Mouse (Mus musculus): Measurements from ENCODE around the gene Thbs3.
A peak's percentile ranks its signal among the peaks of the same experiment; 100 is the strongest.

The Thbs3 gene

GRCm38 (mm10) chr3:89250435-89251040 is 35.6 kb downstream of the Thbs3 start:
- DNase-seq (ENCODE audit: low spot score in 2 of 2): peak; percentile 52 to 63

- DNase-seq (ENCODE audit: low spot score in 2 of 2): no peak
Observed at GRCm38 (mm10) chr3:89251365-89251895, 36.5 kb downstream of the Thbs3 start.

- no peak for DNase-seq (ENCODE audit: low spot score in 2 of 2)
Observed at GRCm38 (mm10) chr3:89254994-89255393, 40.0 kb downstream of the Thbs3 start.

GRCm38 (mm10) chr3:89256177-89256576 is 41.2 kb downstream of the Thbs3 start:
- DNase-seq (ENCODE audit: low spot score in 2 of 2): no peak

GRCm38 (mm10) chr3:89259076-89259475 is 44.1 kb downstream of the Thbs3 start, which contains the start of gene Dpm3:
Dpm3 (plus strand) TSS chr3:89259358.
- no peak for DNase-seq (ENCODE audit: low spot score in 2 of 2)

- DNase-seq (ENCODE audit: low spot score in 2 of 2): no peak
Observed at GRCm38 (mm10) chr3:89260211-89260610, 45.2 kb downstream of the Thbs3 start.

GRCm38 (mm10) chr3:89262417-89262816 is 47.4 kb downstream of the Thbs3 start:
- no peak for DNase-seq (ENCODE audit: low spot score in 2 of 2)

- peak; percentile 60 to 71 for DNase-seq (ENCODE audit: low spot score in 2 of 2)
Observed at GRCm38 (mm10) chr3:89266439-89266893, 51.5 kb downstream of the Thbs3 start.

GRCm38 (mm10) chr3:89268916-89269315 is 53.9 kb downstream of the Thbs3 start:
- no peak for DNase-seq (ENCODE audit: low spot score in 2 of 2)

- peak; percentile 79 for DNase-seq (ENCODE audit: low spot score in 2 of 2)
Observed at GRCm38 (mm10) chr3:89270051-89270755, 55.2 kb downstream of the Thbs3 start, which contains the start of gene Slc50a1. Slc50a1 (minus strand) TSS chr3:89270570.

- peak; percentile 41 to 53 for DNase-seq (ENCODE audit: low spot score in 2 of 2)
Observed at GRCm38 (mm10) chr3:89270891-89271290, 55.9 kb downstream of the Thbs3 start.

GRCm38 (mm10) chr3:89271760-89272159 is 56.8 kb downstream of the Thbs3 start:
- DNase-seq (ENCODE audit: low spot score in 2 of 2): no peak

- DNase-seq (ENCODE audit: low spot score in 2 of 2): no peak
Observed at GRCm38 (mm10) chr3:89276061-89276460, 61.1 kb downstream of the Thbs3 start.

All from urinary bladder, adult 18-20 months (tissue).